27 mouse cellular contexts compared by ENCODE assay signal in the genomic region with DNA sequence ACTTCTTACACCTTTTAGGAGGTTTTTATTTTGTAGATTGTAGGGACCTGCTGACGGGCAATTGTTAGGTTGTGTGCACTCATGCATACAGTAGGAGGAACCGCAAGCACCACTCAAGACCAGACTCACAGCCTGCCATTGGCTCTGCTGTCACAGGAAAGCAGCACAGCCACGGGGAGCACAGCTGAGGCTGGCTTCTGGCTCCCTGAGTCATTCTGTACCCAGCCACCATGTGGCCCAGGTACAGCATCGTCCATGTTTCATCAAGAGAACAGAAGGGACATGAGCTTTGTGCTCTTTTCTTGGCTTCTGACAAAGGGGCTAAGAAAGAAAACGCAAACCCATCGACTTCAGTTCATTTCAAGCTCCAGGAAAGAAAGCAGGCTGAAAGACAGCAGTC.
A peak's percentile ranks its signal among the peaks of the same experiment; 100 is the strongest.
DNase-seq lines count a peak whose midpoint lies in the region; ATAC-seq lines count a peak whose summit lies in the region.
"Had no signal": no experiment of that assay in that cellular context is flagged by ENCODE, and none has a peak within 500 bp of the region (broad histone marks: within the 10 kb centered on the region; RNA-seq: fewer than 3 reads in every experiment).

No protein-coding gene starts in this region.

- H3K36me3 ChIP-seq in kidney, embryonic 15.5 days, result peaks cover 14% of the 10 kb centered on the region
- H3K36me3 ChIP-seq in kidney, embryonic 14.5 days (ENCODE audit: control insufficient read depth, insufficient read depth, low read length), result peaks cover 7% of the 10 kb centered on the region; the same call in 1 of the 2 replicates
- H3K36me3 ChIP-seq in embryonic facial prominence, embryonic 10.5 days (replicated peaks), result peaks cover 24% of the 10 kb centered on the region

- WGBS in kidney, embryonic 15.5 days, result 63% methylated on average over 6 of the region's 6 CpGs
- WGBS in kidney, embryonic 14.5 days, result 68% methylated on average over 6 of the region's 6 CpGs
- 84% methylated on average over 6 of the region's 6 CpGs for WGBS in embryonic facial prominence, embryonic 10.5 days

- H3K4me1 ChIP-seq in kidney, embryonic 15.5 days, result peaks cover 3% of the 10 kb centered on the region; the same call in 1 of the 2 replicates
- no peaks in the 10 kb centered on the region for H3K4me1 ChIP-seq in kidney, embryonic 14.5 days (ENCODE audit: control insufficient read depth, insufficient read depth, low read length)
- no peaks in the 10 kb centered on the region for H3K4me1 ChIP-seq in embryonic facial prominence, embryonic 10.5 days
- H3K4me1 ChIP-seq: embryonic facial prominence, embryonic 12.5 days; embryonic facial prominence, embryonic 15.5 days; forebrain, embryonic 15.5 days had no signal

- H3K9ac ChIP-seq in kidney, embryonic 15.5 days, result no peak overlapping the region
- no peak overlapping the region for H3K9ac ChIP-seq in kidney, embryonic 14.5 days (ENCODE audit: low read depth, low read length)
- H3K9ac ChIP-seq: embryonic facial prominence, embryonic 12.5 days; embryonic facial prominence, embryonic 15.5 days; forebrain, embryonic 15.5 days; heart, embryonic 13.5 days; hindbrain, embryonic 14.5 days had no signal

- peak; percentile 80 for DNase-seq in A20 (ENCODE audit: low read depth, low spot score)
- DNase-seq in B cell, adult 2 months, result peak; percentile 57 to 65
- DNase-seq in brain, adult 2 months (ENCODE audit: low read depth, low spot score), result peak; percentile 44
- DNase-seq in lung, postnatal 36 days, result no peak
- no peak for DNase-seq in embryonic facial prominence, embryonic 10.5 days (ENCODE audit: low spot score)
- no peak for DNase-seq in right cerebral cortex, postnatal 36 days (ENCODE audit: low spot score in 2 of 2)
- DNase-seq: adrenal gland, adult 8-10 months; adrenal gland, postnatal 25 days; cerebellum, adult 18-20 months; cerebellum, adult 9-10 months; cerebellum, postnatal 14 days; gastrocnemius, adult 2 months; gastrocnemius, postnatal 14 days; heart, adult 18-20 months; heart, postnatal 14 days; heart, postnatal 4 days had no signal

- no peak overlapping the region for H3K4me2 ChIP-seq in kidney, embryonic 15.5 days
- no peak overlapping the region for H3K4me2 ChIP-seq in kidney, embryonic 14.5 days (replicated peaks; ENCODE audit: low read depth, low read length)
- H3K4me2 ChIP-seq: embryonic facial prominence, embryonic 12.5 days; embryonic facial prominence, embryonic 15.5 days; forebrain, embryonic 15.5 days; heart, embryonic 13.5 days; hindbrain, embryonic 14.5 days had no signal

- H3K9me3 ChIP-seq in kidney, embryonic 15.5 days (replicated peaks), result no peaks in the 10 kb centered on the region
- no peaks in the 10 kb centered on the region for H3K9me3 ChIP-seq in kidney, embryonic 14.5 days (ENCODE audit: control insufficient read depth, low read length)
- H3K9me3 ChIP-seq in embryonic facial prominence, embryonic 10.5 days, result no peaks in the 10 kb centered on the region
- H3K9me3 ChIP-seq: embryonic facial prominence, embryonic 12.5 days; embryonic facial prominence, embryonic 15.5 days; forebrain, embryonic 15.5 days; heart, embryonic 10.5 days; heart, embryonic 13.5 days had no signal

- 0 out of 2 replicates have a peak, but pooled peaks have one; percentile 49 for ATAC-seq in kidney, embryonic 15.5 days (replicated peaks; ENCODE audit: low FRiP score)
- no peak for ATAC-seq in kidney, embryonic 14.5 days (ENCODE audit: low FRiP score, low TSS enrichment)
- ATAC-seq: activated CD4-positive, CD25-positive, alpha-beta regulatory T cell, adult 4 months; forebrain, embryonic 15.5 days; hindbrain, postnatal 0 days; inflammation-experienced regulatory T-cells, adult 6 months had no signal

- no peak overlapping the region for H3K4me3 ChIP-seq in kidney, embryonic 15.5 days (replicated peaks)
- H3K4me3 ChIP-seq in kidney, embryonic 14.5 days (ENCODE audit: low read length), result no peak overlapping the region
- H3K4me3 ChIP-seq in embryonic facial prominence, embryonic 10.5 days, result no peak overlapping the region
- H3K4me3 ChIP-seq: embryonic facial prominence, embryonic 12.5 days; embryonic facial prominence, embryonic 15.5 days; forebrain, embryonic 15.5 days; gastrocnemius, adult 2 months; heart, embryonic 10.5 days; heart, embryonic 13.5 days had no signal

- H3K27me3 ChIP-seq in kidney, embryonic 15.5 days, result no peaks in the 10 kb centered on the region
- no peaks in the 10 kb centered on the region for H3K27me3 ChIP-seq in kidney, embryonic 14.5 days (ENCODE audit: control insufficient read depth, insufficient read depth, low read length)
- H3K27me3 ChIP-seq in embryonic facial prominence, embryonic 10.5 days (replicated peaks; ENCODE audit: low read depth, poor library complexity, severe bottlenecking), result no peaks in the 10 kb centered on the region
- H3K27me3 ChIP-seq: embryonic facial prominence, embryonic 12.5 days; embryonic facial prominence, embryonic 15.5 days; forebrain, embryonic 15.5 days; heart, embryonic 13.5 days had no signal

- H3K27ac ChIP-seq in kidney, embryonic 15.5 days, result no peak overlapping the region
- H3K27ac ChIP-seq in kidney, embryonic 14.5 days (ENCODE audit: low read depth, low read length), result no peak overlapping the region
- H3K27ac ChIP-seq in embryonic facial prominence, embryonic 10.5 days (replicated peaks), result no peak overlapping the region
- H3K27ac ChIP-seq: embryonic facial prominence, embryonic 12.5 days; embryonic facial prominence, embryonic 15.5 days; forebrain, embryonic 15.5 days; gastrocnemius, adult 2 months; heart, embryonic 10.5 days; heart, embryonic 13.5 days; hindbrain, embryonic 14.5 days; hindbrain, postnatal 0 days had no signal

Comparison
In these comparisons a context has a peak if more than half of its experiments do, and no peak if none do; other contexts are left out.
1. DNase-seq: peak in A20 (single experiment), B cell, adult 2 months (2 of 2) and brain, adult 2 months (single experiment); none in lung, postnatal 36 days (single experiment), embryonic facial prominence, embryonic 10.5 days (single experiment) and right cerebral cortex, postnatal 36 days (0 of 2).